In genomic region chr3:130088654-130089053, GRCm38 (mm10) we compare ENCODE assay signal across 17 mouse cellular contexts. TPM values are rescaled to one million over a fixed set of nuclear protein-coding genes. Genes with fewer than 3 reads are reported as not detected.
"Had no signal": no experiment of that assay in that cellular context is flagged by ENCODE, and none has a peak within 500 bp of the region (broad histone marks: within the 10 kb centered on the region; RNA-seq: fewer than 3 reads in every experiment).

No protein-coding gene starts in this region.

- H3K27me3 ChIP-seq: neural tube, embryonic 13.5 days; neural tube, embryonic 15.5 days had no signal

- H3K36me3 ChIP-seq: neural tube, embryonic 13.5 days; neural tube, embryonic 15.5 days; stomach, embryonic 15.5 days had no signal

- H3K9ac ChIP-seq: neural tube, embryonic 13.5 days; neural tube, embryonic 15.5 days; stomach, embryonic 15.5 days had no signal

- H3K27ac ChIP-seq: neural tube, embryonic 13.5 days; neural tube, embryonic 15.5 days; stomach, embryonic 15.5 days; stomach, postnatal 0 days had no signal

- H3K4me1 ChIP-seq: neural tube, embryonic 13.5 days; neural tube, embryonic 15.5 days; stomach, embryonic 15.5 days had no signal

- DNase-seq: retina, postnatal 1 day; right cerebral cortex, adult 18-20 months; right cerebral cortex, postnatal 14 days; right cerebral cortex, postnatal 25 days; right cerebral cortex, postnatal 4 days; spleen, adult 18-20 months; thymus, adult 18-20 months; thymus, adult 2 months; thymus, postnatal 14 days; thymus, postnatal 25 days; thymus, postnatal 36 days; thymus, postnatal 4 days had no signal

- H3K9me3 ChIP-seq: neural tube, embryonic 13.5 days; neural tube, embryonic 15.5 days; stomach, embryonic 15.5 days had no signal

- H3K4me3 ChIP-seq: neural tube, embryonic 13.5 days; neural tube, embryonic 15.5 days; stomach, embryonic 15.5 days had no signal

RNA-seq across cellular contexts. Expression of gene Col25a1, which starts 42.6 kb away (rescaled TPM):
- total RNA-seq: neutrophil, adult 5-6 weeks had no signal
- polyA plus RNA-seq: thymus, adult 2 months had no signal
